9 mouse cellular contexts compared by ENCODE assay signal in genomic region chr9:75282830-75283229, GRCm38 (mm10). TPM values are rescaled to one million over a fixed set of nuclear protein-coding genes. Genes with fewer than 3 reads are reported as not detected.
A peak's percentile ranks its signal among the peaks of the same experiment; 100 is the strongest.
DNase-seq lines count a peak whose midpoint lies in the region; ATAC-seq and TF ChIP-seq lines count a peak whose summit lies in the region.
"Had no signal": no experiment of that assay in that cellular context is flagged by ENCODE, and none has a peak within 500 bp of the region (broad histone marks: within the 10 kb centered on the region; RNA-seq: fewer than 3 reads in every experiment).

No protein-coding gene starts in this region.

- no peak overlapping the region for H3K9ac ChIP-seq in forebrain, postnatal 0 days
- H3K9ac ChIP-seq: limb, embryonic 15.5 days had no signal

- H3K36me3 ChIP-seq in forebrain, postnatal 0 days (ENCODE audit: insufficient read depth) = no peaks in the 10 kb centered on the region
- no peaks in the 10 kb centered on the region for H3K36me3 ChIP-seq in splenic B cell, adult 2 months (ENCODE audit: control insufficient read depth, insufficient read depth, low read length, poor library complexity, severe bottlenecking)
- H3K36me3 ChIP-seq: limb, embryonic 15.5 days had no signal

- no peak overlapping the region for H3K4me3 ChIP-seq in forebrain, postnatal 0 days (ENCODE audit: low read depth, low read length)
- H3K4me3 ChIP-seq: limb, embryonic 15.5 days had no signal

- TF ChIP-seq CTCF in forebrain, postnatal 0 days (IDR thresholded peaks at IDR 0.05; ENCODE audit: low read depth) = peak; percentile 91

- H3K4me1 ChIP-seq in forebrain, postnatal 0 days (ENCODE audit: insufficient read depth) = no peaks in the 10 kb centered on the region
- H3K4me1 ChIP-seq: limb, embryonic 15.5 days had no signal

- peak; percentile 86 for ATAC-seq in CD4-positive, CD25-positive, alpha-beta regulatory T cell, adult 4 months
- peak; percentile 73 for ATAC-seq in forebrain, postnatal 0 days

- H3K27ac ChIP-seq in forebrain, postnatal 0 days (ENCODE audit: low read depth, low read length) = no peak overlapping the region
- H3K27ac ChIP-seq: limb, embryonic 15.5 days had no signal

- 13% methylated on average over 3 of the region's 3 CpGs for WGBS in forebrain, postnatal 0 days

- H3K27me3 ChIP-seq in forebrain, postnatal 0 days (ENCODE audit: insufficient read depth, low read length) = no peaks in the 10 kb centered on the region
- no peaks in the 10 kb centered on the region for H3K27me3 ChIP-seq in splenic B cell, adult 2 months (ENCODE audit: control insufficient read depth, insufficient read depth, low read length, poor library complexity, severe bottlenecking)

- DNase-seq in gastrocnemius, adult 18-20 months (ENCODE audit: low spot score) = peak; percentile 44
- DNase-seq in gastrocnemius, postnatal 4 days (ENCODE audit: low spot score in 2 of 2) = no peak
- DNase-seq in brain, embryonic 18.5 days (ENCODE audit: low read depth, low spot score) = peak; percentile 51
- peak; percentile 78 for DNase-seq in forebrain, postnatal 0 days
- DNase-seq in kidney, postnatal 36 days = peak; percentile 45 to 62
- DNase-seq in lung, postnatal 36 days = peak; percentile 62
- peak; percentile 75 for DNase-seq in splenic B cell, adult 2 months (ENCODE audit: low read depth, low spot score)

- no peak overlapping the region for H3K4me2 ChIP-seq in forebrain, postnatal 0 days (ENCODE audit: low read depth)
- H3K4me2 ChIP-seq: limb, embryonic 15.5 days had no signal

- no peaks in the 10 kb centered on the region for H3K9me3 ChIP-seq in forebrain, postnatal 0 days (ENCODE audit: low read length)
- H3K9me3 ChIP-seq: limb, embryonic 15.5 days had no signal

RNA-seq across cellular contexts. Expression of gene Gnb5, which starts 23.3 kb away (rescaled TPM):
- 10 to 100 TPM; 12.1 to 12.6 TPM for total RNA-seq in gastrocnemius, adult 18-20 months (2021)
- total RNA-seq in gastrocnemius, postnatal 4 days (2021) = 10 to 100 TPM; 12.1 to 14.9 TPM
- polyA plus RNA-seq in CD4-positive, CD25-positive, alpha-beta regulatory T cell, adult 4 months (2017; shearing (Covaris generic)) = 10 to 100 TPM in 1 of 2 experiments, 1 to 10 TPM in 1; 9.0 to 11.3 TPM
- 73.2 TPM in 2 replicates for total RNA-seq in forebrain, postnatal 0 days (2014; rRNA removed)
- polyA plus RNA-seq in forebrain, postnatal 0 days (2015; fragmentation: Nextera tagmentation; extraction: Ambion mirVana) = 80.0 and 91.4 TPM in 2 replicates

RNA-seq across cellular contexts. Expression of gene Myo5c, which starts 51.0 kb away (rescaled TPM):
- total RNA-seq in gastrocnemius, adult 18-20 months (2021) = 10 to 100 TPM in 1 of 2 experiments, 1 to 10 TPM in 1; 9.0 to 10.9 TPM
- total RNA-seq in gastrocnemius, postnatal 4 days (2021) = 10 to 100 TPM in 1 of 2 experiments, 1 to 10 TPM in 1; 5.7 to 11.4 TPM
- polyA plus RNA-seq in CD4-positive, CD25-positive, alpha-beta regulatory T cell, adult 4 months (2017; shearing (Covaris generic)) = 1 to 10 TPM in 1 of 2 experiments, not detected in 1; 1.1 TPM
- 0.10 and 0.31 TPM in 2 replicates for total RNA-seq in forebrain, postnatal 0 days (2014; rRNA removed)
- 0.16 and 0.20 TPM in 2 replicates for polyA plus RNA-seq in forebrain, postnatal 0 days (2015; fragmentation: Nextera tagmentation; extraction: Ambion mirVana)

Comparison
In these comparisons a context has a peak if more than half of its experiments do, and no peak if none do; other contexts are left out.
1. DNase-seq: peak in gastrocnemius, adult 18-20 months (single experiment), brain, embryonic 18.5 days (single experiment), forebrain, postnatal 0 days (single experiment), kidney, postnatal 36 days (2 of 2), lung, postnatal 36 days (single experiment) and splenic B cell, adult 2 months (single experiment); none in gastrocnemius, postnatal 4 days (0 of 2).